Mouse (Mus musculus): ENCODE results near the gene Nfasc. TPM values are rescaled to one million over a fixed set of nuclear protein-coding genes. Genes with fewer than 3 reads are reported as not detected.

Nfasc gene
- polyA plus RNA-seq, 1 experiment, result not detected

DNA sequence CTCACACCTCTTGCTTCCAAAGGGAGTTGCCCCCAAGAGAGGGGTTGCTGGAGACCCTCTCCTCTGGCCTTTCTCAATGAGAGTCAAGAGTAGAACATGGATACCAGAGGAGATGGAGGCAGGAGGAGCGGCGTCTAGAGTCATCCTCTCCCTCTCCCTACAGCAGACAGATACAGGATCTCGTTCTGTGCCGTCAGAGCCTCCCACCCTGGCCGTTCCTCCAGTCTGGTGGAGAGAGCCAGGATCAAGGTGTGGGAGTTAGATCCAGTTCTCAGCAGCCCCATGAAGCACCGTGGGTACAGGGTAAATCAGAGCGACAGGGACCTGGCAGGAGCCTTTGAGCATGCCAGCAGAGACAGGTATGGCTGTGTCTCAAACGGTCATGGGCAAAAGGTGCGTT is 209.1 kb downstream of the Nfasc start:
- no peak for TF ChIP-seq GATA1 (IDR thresholded peaks at IDR 0.05; ENCODE audit: low read length)
- TF ChIP-seq TAL1 (IDR thresholded peaks at IDR 0.05; ENCODE audit: low read length), result no peak
- Histone ChIP-seq H3K27me3 (ENCODE audit: control insufficient read depth) (peaks cover 4% of the 10 kb centered on the region), H3K4me1 (ENCODE audit: control insufficient read depth) (no peaks in the 10 kb centered on the region), H3K9me3 (ENCODE audit: control insufficient read depth, low read length) (no peaks in the 10 kb centered on the region), H3K4me3 (replicated peaks) (no peak overlapping the region), H3K36me3 (ENCODE audit: control insufficient read depth) (no peaks in the 10 kb centered on the region)

DNA sequence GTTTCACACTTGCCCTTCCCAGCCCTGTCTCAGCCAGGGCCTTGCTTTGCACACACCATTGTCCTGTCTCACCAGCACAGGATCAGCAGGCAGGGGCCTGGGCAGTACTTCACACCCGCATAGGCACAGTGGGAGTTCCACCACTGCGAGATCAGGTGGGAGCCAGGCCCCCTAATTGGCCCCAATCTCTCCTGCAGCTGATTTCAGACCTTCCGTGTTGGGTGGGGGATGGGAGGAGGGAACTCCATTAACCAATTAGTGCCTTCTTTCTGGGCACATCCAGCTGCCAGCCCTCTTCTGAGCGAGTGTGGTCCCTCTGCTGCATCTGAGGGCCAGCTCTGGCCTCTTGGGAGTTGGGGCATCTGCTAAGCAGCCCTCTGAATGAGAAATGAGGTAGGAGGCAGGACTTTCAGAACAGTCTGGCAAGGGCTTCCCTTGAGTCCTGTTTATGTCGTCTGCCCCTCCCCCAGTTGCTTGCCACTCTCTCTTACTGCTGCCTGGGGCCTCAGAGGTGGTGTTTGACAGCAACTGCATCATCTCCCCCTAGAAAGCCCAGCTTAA is 210.9 kb downstream of the Nfasc start:
- Histone ChIP-seq H3K9me3 (ENCODE audit: control insufficient read depth, low read length) (no peaks in the 10 kb centered on the region), H3K4me1 (ENCODE audit: control insufficient read depth) (no peaks in the 10 kb centered on the region), H3K27me3 (ENCODE audit: control insufficient read depth) (peaks cover 4% of the 10 kb centered on the region), H3K36me3 (ENCODE audit: control insufficient read depth) (no peaks in the 10 kb centered on the region), H3K4me3 (replicated peaks) (no peak overlapping the region)
- TF ChIP-seq TAL1 (IDR thresholded peaks at IDR 0.05; ENCODE audit: low read length) (no peak), GATA1 (IDR thresholded peaks at IDR 0.05; ENCODE audit: low read length) (no peak)

DNA sequence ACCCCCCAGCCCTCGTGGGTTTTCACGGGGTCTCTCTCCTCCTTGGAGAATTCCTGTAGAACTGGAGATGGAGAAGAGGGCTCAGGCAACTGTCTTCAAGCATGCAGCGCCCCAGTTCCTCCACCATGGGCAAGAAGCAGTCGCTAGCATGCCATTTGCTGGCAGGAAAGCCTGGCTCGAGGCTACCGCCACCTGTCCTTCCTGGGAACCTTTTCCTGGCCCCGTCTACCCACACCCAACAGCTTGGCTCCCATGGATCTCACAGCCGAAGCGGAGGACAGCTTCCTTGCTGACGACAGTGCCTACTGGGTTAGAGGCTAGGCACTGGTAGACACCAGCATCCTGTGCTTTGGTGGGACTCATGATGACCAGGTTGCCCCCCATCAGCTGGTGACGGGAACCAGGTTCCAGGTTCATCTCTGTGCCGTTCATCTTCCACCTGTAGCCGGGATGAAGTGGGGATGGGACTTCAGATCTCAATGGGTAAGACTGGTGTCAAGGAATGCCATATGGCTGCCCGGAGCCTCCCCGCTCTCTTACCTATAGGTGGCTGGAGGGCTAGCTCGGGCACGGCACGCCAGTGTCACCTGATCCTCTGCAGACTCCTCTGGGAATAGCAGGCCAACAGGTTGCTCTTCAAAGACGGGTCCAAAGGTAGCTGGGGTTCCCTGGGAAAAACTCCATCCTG is 212.8 kb downstream of the Nfasc start:
- Histone ChIP-seq H3K36me3 (ENCODE audit: control insufficient read depth) (no peaks in the 10 kb centered on the region), H3K4me3 (replicated peaks) (no peak overlapping the region), H3K9me3 (ENCODE audit: control insufficient read depth, low read length) (no peaks in the 10 kb centered on the region), H3K27me3 (ENCODE audit: control insufficient read depth) (peaks cover 2% of the 10 kb centered on the region), H3K4me1 (ENCODE audit: control insufficient read depth) (no peaks in the 10 kb centered on the region)
- TF ChIP-seq TAL1 (IDR thresholded peaks at IDR 0.05; ENCODE audit: low read length) (no peak), GATA1 (IDR thresholded peaks at IDR 0.05; ENCODE audit: low read length) (no peak)

- Histone ChIP-seq H3K4me3 (replicated peaks) (no peak overlapping the region), H3K36me3 (ENCODE audit: control insufficient read depth) (no peaks in the 10 kb centered on the region), H3K27me3 (ENCODE audit: control insufficient read depth) (peaks cover 2% of the 10 kb centered on the region; the same call in 1 of the 2 replicates), H3K9me3 (ENCODE audit: control insufficient read depth, low read length) (no peaks in the 10 kb centered on the region), H3K4me1 (ENCODE audit: control insufficient read depth) (no peaks in the 10 kb centered on the region)
- TF ChIP-seq GATA1 (IDR thresholded peaks at IDR 0.05; ENCODE audit: low read length), result no peak
- no peak for TF ChIP-seq TAL1 (IDR thresholded peaks at IDR 0.05; ENCODE audit: low read length)
Measured at GRCm38 (mm10) chr1:132528071-132528470, 213.5 kb downstream of the Nfasc start.

DNA sequence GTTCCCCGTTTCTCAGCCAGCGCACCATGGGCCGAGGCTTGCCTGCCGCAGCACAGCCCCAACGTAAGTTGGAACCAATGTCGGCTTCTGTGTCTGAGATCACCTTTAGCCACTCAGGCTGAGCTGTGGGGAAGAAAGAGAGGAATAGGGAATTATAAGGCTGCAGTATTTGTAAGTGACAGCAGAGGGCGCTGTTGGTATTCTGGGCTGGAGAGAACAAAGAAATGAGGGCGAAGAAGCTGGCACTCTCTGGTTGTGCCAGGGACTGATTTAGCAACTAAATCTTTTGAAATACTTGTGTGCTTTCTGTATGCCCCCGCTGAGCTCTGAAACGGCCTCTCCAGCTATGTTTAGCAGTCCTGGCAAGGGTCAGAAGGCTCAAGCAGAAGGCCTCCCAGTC is 215.8 kb downstream of the Nfasc start:
- TF ChIP-seq TAL1 (IDR thresholded peaks at IDR 0.05; ENCODE audit: low read length) (no peak), GATA1 (IDR thresholded peaks at IDR 0.05; ENCODE audit: low read length) (no peak)
- Histone ChIP-seq H3K4me1 (ENCODE audit: control insufficient read depth) (no peaks in the 10 kb centered on the region), H3K36me3 (ENCODE audit: control insufficient read depth) (no peaks in the 10 kb centered on the region), H3K27me3 (ENCODE audit: control insufficient read depth) (0 out of 2 replicates have a peak, but pooled peaks cover 2% of the 10 kb centered on the region), H3K4me3 (replicated peaks) (no peak overlapping the region), H3K9me3 (ENCODE audit: control insufficient read depth, low read length) (no peaks in the 10 kb centered on the region)

- no peak for TF ChIP-seq GATA1 (IDR thresholded peaks at IDR 0.05; ENCODE audit: low read length)
- TF ChIP-seq TAL1 (IDR thresholded peaks at IDR 0.05; ENCODE audit: low read length), result no peak
- no peaks in the 10 kb centered on the region for H3K4me1 ChIP-seq (ENCODE audit: control insufficient read depth)
- H3K36me3 ChIP-seq (ENCODE audit: control insufficient read depth), result no peaks in the 10 kb centered on the region
- H3K4me3 ChIP-seq (replicated peaks), result no peak overlapping the region
- 0 out of 2 replicates have a peak, but pooled peaks cover 2% of the 10 kb centered on the region for H3K27me3 ChIP-seq (ENCODE audit: control insufficient read depth)
- H3K9me3 ChIP-seq (ENCODE audit: control insufficient read depth, low read length), result no peaks in the 10 kb centered on the region
Measured at GRCm38 (mm10) chr1:132523920-132524319, 217.7 kb downstream of the Nfasc start.

GRCm38 (mm10) chr1:132523048-132523447 is 218.5 kb downstream of the Nfasc start:
- 0 out of 2 replicates have a peak, but pooled peaks cover 2% of the 10 kb centered on the region for H3K27me3 ChIP-seq (ENCODE audit: control insufficient read depth)
- H3K9me3 ChIP-seq (ENCODE audit: control insufficient read depth, low read length), result no peaks in the 10 kb centered on the region
- no peaks in the 10 kb centered on the region for H3K4me1 ChIP-seq (ENCODE audit: control insufficient read depth)
- H3K36me3 ChIP-seq (ENCODE audit: control insufficient read depth), result no peaks in the 10 kb centered on the region
- H3K4me3 ChIP-seq (replicated peaks), result no peak overlapping the region
- no peak for TF ChIP-seq GATA1 (IDR thresholded peaks at IDR 0.05; ENCODE audit: low read length)
- no peak for TF ChIP-seq TAL1 (IDR thresholded peaks at IDR 0.05; ENCODE audit: low read length)

DNA sequence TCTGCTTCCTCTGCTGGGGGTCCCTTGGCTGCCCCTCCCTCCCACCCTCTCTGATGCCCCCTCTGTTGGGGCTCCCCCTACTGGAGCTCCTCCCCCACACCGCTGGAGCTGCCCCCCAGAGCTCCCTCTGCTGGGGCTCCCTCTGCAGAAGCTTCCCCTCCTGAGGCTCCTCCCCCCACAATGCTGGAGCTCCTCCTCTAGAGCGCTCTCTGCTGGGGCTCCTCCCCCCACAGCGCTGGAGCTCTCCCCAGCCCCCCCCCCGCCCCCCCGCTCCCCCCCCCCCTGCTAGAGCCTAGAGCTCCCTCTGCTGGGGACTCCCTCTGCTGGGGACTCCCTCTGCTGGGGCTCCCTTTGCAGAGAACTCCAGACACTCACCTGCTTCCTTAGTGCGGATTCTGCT is 220.8 kb downstream of the Nfasc start:
- no peaks in the 10 kb centered on the region for H3K36me3 ChIP-seq (ENCODE audit: control insufficient read depth)
- no peak for TF ChIP-seq TAL1 (IDR thresholded peaks at IDR 0.05; ENCODE audit: low read length)
- no peak for TF ChIP-seq GATA1 (IDR thresholded peaks at IDR 0.05; ENCODE audit: low read length)
- H3K4me3 ChIP-seq (replicated peaks), result no peak overlapping the region
- H3K27me3 ChIP-seq (ENCODE audit: control insufficient read depth), result 0 out of 2 replicates have a peak, but pooled peaks cover 2% of the 10 kb centered on the region
- no peaks in the 10 kb centered on the region for H3K9me3 ChIP-seq (ENCODE audit: control insufficient read depth, low read length)
- H3K4me1 ChIP-seq (ENCODE audit: control insufficient read depth), result no peaks in the 10 kb centered on the region

DNA sequence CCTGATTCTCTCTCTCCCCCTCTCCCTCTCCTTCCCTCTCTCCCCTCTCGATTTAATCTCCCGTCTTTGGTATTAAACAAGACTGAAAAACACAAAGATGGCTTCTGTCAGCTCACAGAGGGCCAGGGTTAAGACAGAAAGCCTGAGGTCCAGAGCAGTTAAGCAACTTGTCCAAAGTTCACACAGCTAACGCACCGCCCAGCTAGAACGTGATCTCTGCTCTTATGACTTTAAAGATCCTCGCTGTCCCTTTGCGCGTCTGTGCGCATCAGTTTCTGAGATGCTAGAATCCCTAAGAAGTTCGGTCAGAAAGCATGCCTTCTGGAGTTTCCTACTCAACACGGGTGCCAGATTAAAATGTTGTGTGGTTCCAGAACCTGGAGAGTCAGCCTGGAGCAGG is 221.9 kb downstream of the Nfasc start:
- H3K36me3 ChIP-seq (ENCODE audit: control insufficient read depth), result no peaks in the 10 kb centered on the region
- no peak for TF ChIP-seq TAL1 (IDR thresholded peaks at IDR 0.05; ENCODE audit: low read length)
- no peak for TF ChIP-seq GATA1 (IDR thresholded peaks at IDR 0.05; ENCODE audit: low read length)
- H3K4me1 ChIP-seq (ENCODE audit: control insufficient read depth), result no peaks in the 10 kb centered on the region
- no peaks in the 10 kb centered on the region for H3K9me3 ChIP-seq (ENCODE audit: control insufficient read depth, low read length)
- H3K4me3 ChIP-seq (replicated peaks), result no peak overlapping the region
- no peaks in the 10 kb centered on the region for H3K27me3 ChIP-seq (ENCODE audit: control insufficient read depth)

Measured in erythroblast, embryonic 14.5 days (primary cell).